Mouse (Mus musculus) liver, postnatal 0 days (tissue): Measurements from ENCODE around the gene Vps72. TPM values are rescaled to one million over a fixed set of nuclear protein-coding genes. Genes with fewer than 3 reads are reported as not detected.
"Not testable (repeated sequence)": the region's sequence is repeated elsewhere in the genome, so short reads cannot be mapped to it uniquely, and the experiment has no call there.

Source experiments
- ATAC-seq: fragments of 200-750 bp; cut with Nextera tagmentation; 2 replicates; pipeline ENCODE4 v1.8.0; 2017; ENCODE audit warnings: mild to moderate bottlenecking, moderate library complexity
- DNase-seq: peaks from one replicate; pipeline ENCODE4 v3.0.0-alpha.2; 2016
- H3K27ac ChIP-seq: fragments of 300-500 bp; sonication (generic); 2 replicates; pipeline ENCODE4 v1.5.1; 2014; ENCODE audit warnings: antibody characterized with exemption, moderate library complexity, mild to moderate bottlenecking, low read depth
- H3K27me3 ChIP-seq: fragments of 300-500 bp; sonication (generic); 2 replicates; pipeline ENCODE4 v1.6.1; 2014; ENCODE audit warnings: low read length, control low read depth, mixed read lengths; ENCODE audit not compliant: insufficient read depth
- H3K36me3 ChIP-seq: fragments of 300-500 bp; sonication (generic); replicated peaks from 2 replicates; pipeline ENCODE4 v1.6.1; 2014; ENCODE audit warnings: mild to moderate bottlenecking, control low read depth, low read length, moderate library complexity, mixed read lengths; ENCODE audit not compliant: insufficient read depth
- H3K4me1 ChIP-seq: fragments of 300-500 bp; sonication (generic); 2 replicates; pipeline ENCODE4 v1.6.1; 2014; ENCODE audit warnings: antibody characterized with exemption, mild to moderate bottlenecking, control low read depth; ENCODE audit not compliant: insufficient read depth
- H3K4me2 ChIP-seq: fragments of 300-500 bp; sonication (generic); 2 replicates; pipeline ENCODE4 v1.6.1; 2014; ENCODE audit warnings: low read depth, mild to moderate bottlenecking, low read length, moderate library complexity, mixed read lengths
- H3K4me3 ChIP-seq: fragments of 300-500 bp; sonication (generic); 2 replicates; pipeline ENCODE4 v1.5.1; 2014; ENCODE audit warnings: low read depth, low read length
- H3K9ac ChIP-seq: fragments of 300-500 bp; sonication (generic); replicated peaks from 2 replicates; pipeline ENCODE4 v1.6.1; 2014; ENCODE audit warnings: mild to moderate bottlenecking, moderate library complexity
- H3K9me3 ChIP-seq: fragments of 300-500 bp; sonication (generic); 2 replicates; pipeline ENCODE4 v1.6.1; 2016; ENCODE audit warnings: mild to moderate bottlenecking, control low read depth, low read length, mixed read lengths
- CTCF ChIP-seq: sonication (generic); IDR thresholded peaks from 2 replicates; pipeline ENCODE4 v1.5.1; 2016; ENCODE audit warnings: antibody characterized with exemption, low read depth
- EP300 ChIP-seq: IDR thresholded peaks from 2 replicates; pipeline ENCODE4 v1.6.1; 2016; ENCODE audit warnings: antibody characterized with exemption, low read depth, mild to moderate bottlenecking
- WGBS: fragments of 180-500 bp; shearing (Covaris S2); extraction: QIAGEN DNeasy Blood & Tissue Kit; methylation state at CpG from one replicate; pipeline ENCODE4 v1.1.7; 2014; ENCODE audit not compliant: insufficient replicate concordance; 5-methylcytosine and 5-hydroxymethylcytosine counted together
- polyA plus RNA-seq: library from polyadenylated mRNA; unstranded; fragments of >200 nt; fragmentation: Nextera tagmentation; extraction: Ambion mirVana; gene quantifications from 2 replicates; pipeline ENCODE4 v1.2.1, GENCODE M21; 2015

Gene Vps72
- polyA plus RNA-seq, 1 experiment from 2014 or later, result 27.4 TPM

DNA sequence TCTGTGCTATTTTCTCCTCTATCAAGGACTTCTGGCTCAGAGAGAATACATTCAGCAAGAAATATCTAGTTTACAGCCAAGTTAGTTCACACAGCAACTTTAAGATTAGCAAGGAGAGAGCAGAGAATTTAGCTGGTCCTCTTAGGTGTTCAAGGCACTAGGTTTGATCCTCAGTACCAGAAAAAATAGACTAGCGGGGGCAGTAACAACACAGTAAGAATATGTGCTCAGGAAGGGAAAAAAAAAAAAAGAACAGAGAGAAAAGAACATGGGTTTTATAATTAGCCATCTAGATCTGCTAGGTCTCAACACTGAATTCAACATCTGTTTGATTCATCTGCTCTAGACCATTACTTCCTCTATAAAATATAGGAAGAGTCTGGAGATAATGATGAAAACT lies 22.8 kb upstream of the Vps72 start:
- H3K9me3 ChIP-seq, result no peaks in the 10 kb centered on the region
- H3K9ac ChIP-seq, result no peak overlapping the region
- ATAC-seq, result no peak
- no peaks in the 10 kb centered on the region for H3K27me3 ChIP-seq
- DNase-seq, result no peak
- no peak overlapping the region for H3K4me2 ChIP-seq
- no peak for TF ChIP-seq EP300
- TF ChIP-seq CTCF, result no peak
- H3K36me3 ChIP-seq, result 0 out of 2 replicates have a peak, but pooled peaks cover 2% of the 10 kb centered on the region
- H3K4me1 ChIP-seq, result no peaks in the 10 kb centered on the region
- 93% methylated on average over 1 of the region's 1 CpGs for WGBS
- no peak overlapping the region for H3K4me3 ChIP-seq
- no peak overlapping the region for H3K27ac ChIP-seq

GRCm38 (mm10) chr3:95100854-95101253 lies 10.0 kb upstream of the Vps72 start:
- H3K4me2 ChIP-seq, result no peak overlapping the region
- H3K36me3 ChIP-seq, result peaks cover 15% of the 10 kb centered on the region
- ATAC-seq, result no peak
- no peak overlapping the region for H3K9ac ChIP-seq
- H3K4me1 ChIP-seq, result peaks cover 10% of the 10 kb centered on the region; the same call in 1 of the 2 replicates
- H3K4me3 ChIP-seq, result no peak overlapping the region
- WGBS, result 21% methylated on average over 2 of the region's 2 CpGs
- no peak overlapping the region for H3K27ac ChIP-seq
- no peaks in the 10 kb centered on the region for H3K9me3 ChIP-seq
- no peaks in the 10 kb centered on the region for H3K27me3 ChIP-seq
- DNase-seq, result no peak
- TF ChIP-seq EP300, result no peak
- TF ChIP-seq CTCF, result no peak

DNA sequence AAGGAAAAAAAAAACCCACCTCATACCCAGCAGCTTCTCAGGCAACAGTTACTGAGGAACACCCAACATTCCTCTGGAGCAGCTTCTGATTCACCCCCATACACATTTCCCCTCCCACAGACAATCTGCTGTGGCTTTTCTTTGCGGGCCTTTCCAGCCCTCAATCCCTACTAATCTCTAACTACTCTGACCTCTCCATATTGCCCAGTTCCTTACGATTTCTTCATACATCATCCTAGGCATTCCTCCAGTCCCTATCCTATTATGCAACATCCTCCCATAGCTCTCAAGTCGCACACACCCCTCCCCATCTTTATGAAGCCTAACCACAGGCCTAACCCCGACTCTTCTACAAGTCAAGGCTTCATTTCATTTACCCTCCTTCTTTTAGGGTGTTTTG lies 5.7 kb upstream of the Vps72 start:
- Histone ChIP-seq H3K4me2 (peak overlapping the region; percentile 72), H3K27me3 (no peaks in the 10 kb centered on the region), H3K4me3 (peak overlapping the region; percentile 92), H3K36me3 (peaks cover 4% of the 10 kb centered on the region; the same call in 1 of the 2 replicates), H3K9me3 (no peaks in the 10 kb centered on the region), H3K9ac (peak overlapping the region; percentile 97), H3K4me1 (peaks cover 13% of the 10 kb centered on the region; the same call in 1 of the 2 replicates), H3K27ac (no peak overlapping the region)
- DNase-seq (no peak), ATAC-seq (no peak)
- 15% methylated on average over 4 of the region's 4 CpGs for WGBS
- TF ChIP-seq CTCF (no peak), EP300 (no peak)

- Histone ChIP-seq H3K4me1 (peaks cover 13% of the 10 kb centered on the region; the same call in 1 of the 2 replicates), H3K9me3 (no peaks in the 10 kb centered on the region), H3K4me3 (peak overlapping the region; percentile 92), H3K27me3 (no peaks in the 10 kb centered on the region), H3K9ac (peak overlapping the region; percentile 97), H3K36me3 (peaks cover 4% of the 10 kb centered on the region; the same call in 1 of the 2 replicates), H3K4me2 (peak overlapping the region; percentile 72), H3K27ac (peak overlapping the region; percentile 90)
- DNase-seq (peak; percentile 44), ATAC-seq (peak; percentile 17; the same call in 1 of the 2 replicates)
- TF ChIP-seq EP300 (no peak), CTCF (no peak)
- WGBS, result under 1% methylated on average over 16 of the region's 16 CpGs
These were observed 5.1 kb upstream of the Vps72 start for GRCm38 (mm10) chr3:95105586-95106337.

DNA sequence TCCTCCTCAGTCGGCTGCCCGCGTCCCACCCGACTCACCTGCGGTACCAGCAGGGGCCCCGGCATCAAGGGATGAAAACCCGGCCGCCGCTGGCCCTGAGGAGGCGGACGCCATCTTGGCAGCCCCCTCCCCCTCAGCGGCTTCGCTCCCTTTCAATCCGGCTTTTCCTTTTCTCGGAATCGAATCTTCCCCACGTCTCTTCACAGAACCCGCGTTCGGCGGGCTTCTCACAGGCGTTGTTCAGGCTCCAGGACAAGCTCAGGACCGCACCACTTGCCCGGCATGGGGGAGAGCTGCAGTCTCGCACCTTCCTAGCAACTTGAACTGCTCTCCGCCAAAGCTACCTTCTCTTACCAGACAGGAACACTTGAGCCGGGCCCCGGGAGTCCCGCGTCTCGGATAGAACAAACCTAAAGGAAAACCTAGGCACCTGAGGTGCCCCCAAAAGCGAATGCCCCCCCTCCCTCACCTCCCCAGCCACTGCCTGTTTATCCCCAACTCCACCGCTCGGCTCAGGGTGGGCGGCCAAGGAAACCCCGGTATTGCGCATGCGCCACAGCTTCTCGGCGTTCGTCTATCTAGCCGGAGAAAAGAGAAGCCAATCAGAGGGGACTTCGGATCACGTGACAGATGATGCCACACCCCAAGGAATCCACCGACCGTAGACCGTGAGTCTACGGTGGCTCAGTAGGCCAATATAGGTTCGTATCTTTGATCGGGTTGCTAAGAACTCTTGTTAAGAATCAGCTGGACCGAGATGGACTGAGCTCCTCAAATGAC lies 4.3 kb upstream of the Vps72 start, which contains the start of gene Pip5k1a:
Gene Pip5k1a, minus strand, starts transcription at position 593 of the 780 bp plus-strand sequence.
- TF ChIP-seq CTCF (0 out of 2 replicates have a peak, but pooled peaks have one; percentile 15), EP300 (no peak; the same call in 1 of the 2 replicates)
- Histone ChIP-seq H3K27ac (peak within 1 kb of the TSS; percentile 90), H3K9ac (peak within 1 kb of the TSS; percentile 97), H3K4me1 (peaks cover 13% of the 10 kb centered on the region; the same call in 1 of the 2 replicates), H3K36me3 (peaks cover 4% of the 10 kb centered on the region; the same call in 1 of the 2 replicates), H3K4me3 (peak within 1 kb of the TSS; percentile 92), H3K9me3 (no peaks in the 10 kb centered on the region), H3K27me3 (no peaks in the 10 kb centered on the region), H3K4me2 (peak within 1 kb of the TSS; percentile 79)
- ATAC-seq (peak; percentile 86), DNase-seq (peak; percentile 96)
- under 1% methylated on average over 51 of the region's 51 CpGs for WGBS

- not testable (repeated sequence) for H3K36me3 ChIP-seq, H3K27me3 ChIP-seq, ATAC-seq, DNase-seq, H3K9me3 ChIP-seq
- Histone ChIP-seq H3K9ac (peak overlapping the region; percentile 57; the same call in 1 of the 2 replicates), H3K27ac (peak overlapping the region; percentile 52), H3K4me3 (peak overlapping the region; percentile 92), H3K4me1 (peaks cover 18% of the 10 kb centered on the region), H3K4me2 (peak overlapping the region; percentile 79)
These were observed 3.5 kb upstream of the Vps72 start for GRCm38 (mm10) chr3:95107308-95107707.
